Mouse (Mus musculus) lung, postnatal 0 days (tissue): ENCODE measurements at regions not wholly inside any gene's neighbourhood (a gene's known extent, or its start where the extent isn't known, plus 50 kb on each side); places are given as distances from the start of the nearest gene placed in this dataset.

Experiments used
- ATAC-seq: fragments of 200-750 bp; cut with Nextera tagmentation; 2 replicates; pipeline ENCODE4 v1.8.0; 2017; ENCODE audit warnings: moderate library complexity
- DNase-seq: peaks from one replicate; pipeline ENCODE4 v3.0.0-alpha.2; 2016; ENCODE audit warnings: low spot score
- H3K27ac ChIP-seq: fragments of 300-500 bp; sonication (generic); 2 replicates; pipeline ENCODE4 v1.5.1; 2014; ENCODE audit warnings: antibody characterized with exemption, mild to moderate bottlenecking, low read length, mixed read lengths
- H3K27me3 ChIP-seq: fragments of 300-500 bp; sonication (generic); replicated peaks from 2 replicates; pipeline ENCODE4 v1.6.1; 2014; ENCODE audit warnings: low read length, mixed read lengths; ENCODE audit not compliant: insufficient read depth
- H3K36me3 ChIP-seq: fragments of 300-500 bp; sonication (generic); 2 replicates; pipeline ENCODE4 v1.6.1; 2014; ENCODE audit warnings: low read length, mixed read lengths; ENCODE audit not compliant: insufficient read depth
- H3K4me1 ChIP-seq: fragments of 300-500 bp; sonication (generic); 2 replicates; pipeline ENCODE4 v1.6.1; 2014; ENCODE audit warnings: antibody characterized with exemption, low read depth, low read length, mixed read lengths; ENCODE audit not compliant: insufficient read depth
- H3K4me2 ChIP-seq: fragments of 300-500 bp; sonication (generic); replicated peaks from 2 replicates; pipeline ENCODE4 v1.6.1; 2014; ENCODE audit warnings: low read depth, mild to moderate bottlenecking, low read length, moderate library complexity, mixed read lengths
- H3K4me3 ChIP-seq: fragments of 300-500 bp; sonication (generic); 2 replicates; pipeline ENCODE4 v1.5.1; 2014; ENCODE audit warnings: low read depth, low read length
- H3K9ac ChIP-seq: fragments of 300-500 bp; sonication (generic); replicated peaks from 2 replicates; pipeline ENCODE4 v1.6.1; 2014; ENCODE audit warnings: low read depth, mild to moderate bottlenecking
- H3K9me3 ChIP-seq: fragments of 300-500 bp; sonication (generic); 2 replicates; pipeline ENCODE4 v1.6.1; 2016; ENCODE audit warnings: low read length, mixed read lengths
- CTCF ChIP-seq: IDR thresholded peaks from 2 replicates; pipeline ENCODE4 v1.5.1; 2016; ENCODE audit warnings: antibody characterized with exemption, mild to moderate bottlenecking
- EP300 ChIP-seq: IDR thresholded peaks from 2 replicates; pipeline ENCODE4 v1.6.1; 2016; ENCODE audit warnings: antibody characterized with exemption, mild to moderate bottlenecking, control low read depth
- WGBS: fragments of 180-500 bp; shearing (Covaris S2); extraction: QIAGEN DNeasy Blood & Tissue Kit; methylation state at CpG from one replicate; pipeline ENCODE4 v1.1.7; 2014; 5-methylcytosine and 5-hydroxymethylcytosine counted together

DNA sequence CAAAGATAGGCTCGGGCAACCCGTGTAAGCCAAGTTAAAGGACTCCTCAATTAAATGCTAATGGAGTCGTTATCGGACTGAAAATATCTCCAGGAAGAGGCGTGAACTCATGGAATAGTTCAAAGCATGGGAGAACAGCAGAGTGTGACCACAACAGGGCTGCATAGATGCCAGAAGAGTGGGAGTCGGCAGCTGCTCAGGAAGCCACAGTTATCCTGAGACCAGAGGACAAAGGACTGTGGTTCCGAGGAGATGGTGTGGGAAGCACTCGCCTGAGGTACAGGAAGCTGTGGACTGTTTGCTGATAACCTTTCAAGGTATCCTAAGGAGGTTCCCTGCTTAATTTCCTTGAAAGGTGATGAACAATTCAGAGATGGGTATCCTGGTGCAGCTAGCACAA, 290.5 kb upstream of the Lyplal1 start:
- Histone ChIP-seq H3K9me3 (no peaks in the 10 kb centered on the region), H3K4me2 (no peak overlapping the region), H3K9ac (no peak overlapping the region), H3K4me3 (no peak overlapping the region), H3K27me3 (no peaks in the 10 kb centered on the region), H3K27ac (no peak overlapping the region), H3K4me1 (peaks cover 3% of the 10 kb centered on the region; the same call in 1 of the 2 replicates), H3K36me3 (no peaks in the 10 kb centered on the region)
- WGBS = 60% methylated on average over 8 of the region's 8 CpGs
- ATAC-seq (no peak), DNase-seq (no peak)
- no peak for TF ChIP-seq EP300
- TF ChIP-seq CTCF = no peak

DNA sequence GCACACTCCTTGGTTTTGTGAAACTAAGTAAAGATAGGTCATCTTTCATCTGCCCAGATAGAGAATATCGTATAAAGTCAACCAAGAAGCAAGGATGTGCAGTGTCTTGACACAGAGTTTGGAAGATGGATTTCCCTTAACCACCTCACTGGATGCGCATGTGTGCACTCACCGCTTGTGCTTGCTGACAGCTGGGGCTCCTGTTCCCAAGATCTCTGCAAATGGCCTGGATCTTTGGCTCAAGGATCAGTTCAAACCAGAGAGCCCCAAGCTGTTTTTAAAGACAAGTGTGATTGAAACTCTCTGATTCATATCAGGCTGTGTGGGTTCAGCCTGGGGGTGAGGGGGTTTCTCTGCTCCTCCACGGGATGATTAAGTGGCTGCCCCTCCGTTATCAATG, 288.6 kb upstream of the Lyplal1 start:
- Histone ChIP-seq H3K27ac (no peak overlapping the region), H3K27me3 (no peaks in the 10 kb centered on the region), H3K36me3 (no peaks in the 10 kb centered on the region), H3K4me2 (no peak overlapping the region), H3K9me3 (no peaks in the 10 kb centered on the region), H3K9ac (no peak overlapping the region), H3K4me3 (no peak overlapping the region), H3K4me1 (peaks cover 3% of the 10 kb centered on the region; the same call in 1 of the 2 replicates)
- DNase-seq (no peak), ATAC-seq (no peak)
- TF ChIP-seq EP300 (no peak), CTCF (no peak)
- 74% methylated on average over 5 of the region's 5 CpGs for WGBS

DNA sequence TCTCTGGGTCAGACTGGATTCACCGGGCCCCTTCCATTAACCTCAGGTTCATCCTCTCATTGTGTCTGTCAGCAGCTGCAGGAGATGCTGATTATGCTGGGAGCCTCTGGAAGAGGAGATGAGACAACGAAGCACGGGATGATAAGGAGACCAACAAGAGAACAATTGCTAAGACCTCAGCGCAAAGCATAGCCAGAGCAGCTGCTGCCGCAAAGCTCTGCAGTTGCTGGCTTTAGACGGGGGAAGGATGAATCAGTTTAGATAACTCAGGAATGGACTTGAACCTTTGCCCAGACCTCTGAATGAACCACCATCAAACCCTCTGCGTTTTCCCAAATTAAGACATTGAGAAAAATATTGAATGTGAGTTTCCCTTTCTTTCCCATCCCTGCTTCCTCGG, 282.7 kb upstream of the Lyplal1 start:
- H3K27me3 ChIP-seq = no peaks in the 10 kb centered on the region
- no peaks in the 10 kb centered on the region for H3K36me3 ChIP-seq
- no peak overlapping the region for H3K4me2 ChIP-seq
- H3K4me3 ChIP-seq = no peak overlapping the region
- 23% methylated on average over 8 of the region's 8 CpGs for WGBS
- no peak overlapping the region for H3K9ac ChIP-seq
- H3K4me1 ChIP-seq = no peaks in the 10 kb centered on the region; the same call in 1 of the 2 replicates
- DNase-seq (peak; percentile 56), ATAC-seq (no peak)
- H3K27ac ChIP-seq = no peak overlapping the region
- H3K9me3 ChIP-seq = no peaks in the 10 kb centered on the region
- TF ChIP-seq EP300 = no peak
- TF ChIP-seq CTCF = no peak

DNA sequence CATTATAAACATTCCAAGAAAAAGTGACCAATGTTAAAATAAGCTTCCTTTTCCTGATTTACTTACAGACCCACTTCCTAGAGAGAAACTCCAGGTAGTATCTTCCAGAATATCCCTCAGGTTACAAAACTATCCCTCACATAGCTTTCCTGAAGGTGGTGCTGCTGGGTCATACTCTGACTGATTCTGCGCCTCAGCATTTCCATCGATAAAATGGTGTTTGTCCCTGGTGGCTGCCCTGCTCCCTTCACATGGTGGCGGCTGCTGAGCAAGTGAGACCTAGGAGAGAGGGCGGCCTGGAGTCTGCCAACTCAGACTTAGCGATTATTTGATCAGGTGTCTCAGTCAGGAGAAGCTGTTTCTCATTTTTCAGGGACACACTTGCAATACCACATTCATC, 275.9 kb upstream of the Lyplal1 start:
- Histone ChIP-seq H3K4me2 (no peak overlapping the region), H3K9me3 (no peaks in the 10 kb centered on the region), H3K36me3 (no peaks in the 10 kb centered on the region), H3K27me3 (no peaks in the 10 kb centered on the region), H3K27ac (no peak overlapping the region), H3K9ac (no peak overlapping the region), H3K4me1 (no peaks in the 10 kb centered on the region), H3K4me3 (no peak overlapping the region)
- TF ChIP-seq CTCF (peak; percentile 68), EP300 (no peak)
- 60% methylated on average over 5 of the region's 5 CpGs for WGBS
- DNase-seq (peak; percentile 44), ATAC-seq (no peak)

DNA sequence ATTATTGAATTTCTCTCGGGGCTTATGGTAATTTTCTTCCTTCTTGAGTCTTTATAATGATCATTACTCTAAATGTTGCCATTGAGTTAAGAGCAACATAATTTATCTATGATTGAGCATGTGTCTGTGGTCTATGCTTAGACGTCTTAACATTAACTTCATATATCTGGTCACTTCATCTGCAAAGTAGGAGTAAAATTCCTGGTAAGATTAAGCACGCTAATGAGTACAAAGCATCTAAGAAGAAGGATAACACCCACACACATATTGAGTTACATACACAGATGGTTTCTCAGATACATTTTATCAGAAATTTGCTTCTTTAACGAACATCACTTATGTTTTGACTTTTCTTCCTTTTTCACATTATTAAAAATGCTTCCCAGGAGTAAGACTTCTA, 267.3 kb upstream of the Lyplal1 start:
- TF ChIP-seq CTCF (no peak), EP300 (no peak)
- no peaks in the 10 kb centered on the region for H3K27me3 ChIP-seq
- DNase-seq = no peak
- no peak overlapping the region for H3K27ac ChIP-seq
- H3K9me3 ChIP-seq = no peaks in the 10 kb centered on the region
- H3K9ac ChIP-seq = no peak overlapping the region
- no peak overlapping the region for H3K4me3 ChIP-seq
- no peak overlapping the region for H3K4me2 ChIP-seq
- ATAC-seq = no peak
- no peaks in the 10 kb centered on the region for H3K4me1 ChIP-seq
- WGBS = 66% methylated on average over 4 of the region's 4 CpGs
- H3K36me3 ChIP-seq = no peaks in the 10 kb centered on the region

DNA sequence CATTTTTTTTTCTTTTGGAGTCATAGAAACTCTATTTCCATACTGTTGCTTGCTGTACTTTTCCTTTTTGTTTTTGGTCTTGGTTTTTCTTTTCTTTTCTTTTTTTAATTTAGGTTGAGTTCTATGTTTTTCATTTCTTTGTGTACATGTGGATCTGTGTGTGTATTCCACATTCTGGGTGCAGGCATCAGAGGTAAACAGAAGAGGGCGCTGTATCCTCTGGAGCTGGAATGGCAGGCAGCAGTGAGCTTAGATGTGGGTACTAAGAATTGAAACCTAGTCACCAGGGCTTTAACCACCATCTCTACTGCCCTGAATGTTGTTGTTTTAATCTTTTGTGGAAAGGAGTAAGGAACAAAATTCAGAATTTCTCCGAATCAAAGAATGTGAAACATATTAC, 266.3 kb upstream of the Lyplal1 start:
- Histone ChIP-seq H3K9me3 (no peaks in the 10 kb centered on the region), H3K36me3 (no peaks in the 10 kb centered on the region), H3K4me1 (no peaks in the 10 kb centered on the region), H3K27ac (no peak overlapping the region), H3K4me3 (no peak overlapping the region), H3K9ac (no peak overlapping the region), H3K4me2 (no peak overlapping the region), H3K27me3 (no peaks in the 10 kb centered on the region)
- DNase-seq = no peak
- TF ChIP-seq CTCF (peak; percentile 24; the same call in 1 of the 2 replicates), EP300 (no peak)
- ATAC-seq = no peak
- 84% methylated on average over 2 of the region's 2 CpGs for WGBS

DNA sequence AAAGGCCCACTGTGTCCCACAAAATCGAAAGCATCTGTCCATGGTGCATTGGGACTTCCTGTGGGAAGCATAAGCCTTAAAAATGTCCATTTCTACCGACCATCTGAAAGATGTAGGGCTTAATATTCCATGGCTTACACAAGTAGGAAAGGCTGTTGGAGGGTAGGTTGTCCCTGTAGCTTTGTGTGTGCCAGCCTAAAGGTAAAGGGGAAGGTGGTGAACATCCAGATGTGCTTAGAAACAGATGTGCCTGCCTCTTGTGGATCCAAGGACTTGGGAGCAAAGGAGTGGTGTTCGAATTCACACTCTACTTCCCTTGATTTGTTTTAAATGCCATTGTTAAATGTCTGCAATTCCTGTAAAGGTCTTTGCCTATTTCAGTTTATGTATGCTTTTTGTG, 265.9 kb upstream of the Lyplal1 start:
- no peak overlapping the region for H3K9ac ChIP-seq
- 85% methylated on average over 3 of the region's 3 CpGs for WGBS
- no peak overlapping the region for H3K4me3 ChIP-seq
- DNase-seq = no peak
- TF ChIP-seq EP300 = no peak
- TF ChIP-seq CTCF = no peak
- no peaks in the 10 kb centered on the region for H3K9me3 ChIP-seq
- H3K36me3 ChIP-seq = no peaks in the 10 kb centered on the region
- no peak overlapping the region for H3K4me2 ChIP-seq
- H3K4me1 ChIP-seq = no peaks in the 10 kb centered on the region
- no peak overlapping the region for H3K27ac ChIP-seq
- ATAC-seq = no peak
- H3K27me3 ChIP-seq = no peaks in the 10 kb centered on the region
